9 mouse cellular contexts compared by ENCODE assay signal in the genomic region with DNA sequence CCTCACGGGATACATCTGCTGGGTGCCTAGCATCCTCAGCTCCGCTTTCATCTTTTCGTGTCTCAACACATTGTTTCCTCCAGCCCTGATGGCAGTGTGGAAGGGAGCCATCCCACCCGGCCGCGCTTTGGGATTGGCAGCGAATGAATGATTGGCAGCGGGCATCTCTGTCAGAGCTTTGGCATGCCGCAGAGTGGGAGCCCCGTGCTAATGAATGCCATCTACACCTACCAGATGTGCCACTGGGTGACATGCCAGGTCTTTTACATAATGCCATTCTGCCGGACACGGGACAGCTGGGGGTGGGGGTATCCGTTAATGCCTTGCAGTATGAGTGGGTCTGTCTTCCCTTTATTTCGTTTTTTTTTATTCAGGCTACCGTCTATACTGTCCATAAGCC. TPM values are rescaled to one million over a fixed set of nuclear protein-coding genes. Genes with fewer than 3 reads are reported as not detected.
DNase-seq lines count a peak whose midpoint lies in the region; ATAC-seq lines count a peak whose summit lies in the region.
"Had no signal": no experiment of that assay in that cellular context is flagged by ENCODE, and none has a peak within 500 bp of the region (broad histone marks: within the 10 kb centered on the region; RNA-seq: fewer than 3 reads in every experiment).

No protein-coding gene starts in this region.

- peaks cover 32% of the 10 kb centered on the region for H3K4me1 ChIP-seq in heart, embryonic 15.5 days (replicated peaks)
- H3K4me1 ChIP-seq in forebrain, embryonic 13.5 days, result peaks cover 49% of the 10 kb centered on the region
- peaks cover 45% of the 10 kb centered on the region for H3K4me1 ChIP-seq in midbrain, embryonic 12.5 days

- no peak overlapping the region for H3K27ac ChIP-seq in heart, embryonic 15.5 days
- peak overlapping the region; percentile 73 for H3K27ac ChIP-seq in forebrain, embryonic 13.5 days
- no peak overlapping the region for H3K27ac ChIP-seq in midbrain, embryonic 12.5 days (replicated peaks)
- H3K27ac ChIP-seq: macrophage had no signal

- no peak overlapping the region for H3K9ac ChIP-seq in heart, embryonic 15.5 days
- H3K9ac ChIP-seq in forebrain, embryonic 13.5 days, result no peak overlapping the region
- H3K9ac ChIP-seq in midbrain, embryonic 12.5 days (replicated peaks), result no peak overlapping the region

- H3K27me3 ChIP-seq in heart, embryonic 15.5 days, result peaks cover 50% of the 10 kb centered on the region
- peaks cover 56% of the 10 kb centered on the region for H3K27me3 ChIP-seq in forebrain, embryonic 13.5 days
- peaks cover 61% of the 10 kb centered on the region for H3K27me3 ChIP-seq in midbrain, embryonic 12.5 days

- peak overlapping the region; percentile 95 for H3K4me2 ChIP-seq in heart, embryonic 15.5 days
- peak overlapping the region; percentile 69 for H3K4me2 ChIP-seq in forebrain, embryonic 13.5 days
- peak overlapping the region; percentile 72 for H3K4me2 ChIP-seq in midbrain, embryonic 12.5 days (replicated peaks)

- no peak for DNase-seq in heart, adult 18-20 months
- peak; percentile 28 for DNase-seq in embryo, embryonic 10.5 days (ENCODE audit: low spot score)
- DNase-seq in adrenal gland, postnatal 14 days, result no peak
- DNase-seq: thymus, adult 18-20 months had no signal

- WGBS in heart, embryonic 15.5 days, result 8% methylated on average over 15 of the region's 15 CpGs
- 1% methylated on average over 15 of the region's 15 CpGs for WGBS in forebrain, embryonic 13.5 days
- 1% methylated on average over 15 of the region's 15 CpGs for WGBS in midbrain, embryonic 12.5 days

- peak overlapping the region; percentile 65 for H3K4me3 ChIP-seq in heart, embryonic 15.5 days
- H3K4me3 ChIP-seq in forebrain, embryonic 13.5 days, result no peak overlapping the region
- no peak overlapping the region for H3K4me3 ChIP-seq in midbrain, embryonic 12.5 days

- no peaks in the 10 kb centered on the region for H3K36me3 ChIP-seq in heart, embryonic 15.5 days
- H3K36me3 ChIP-seq in forebrain, embryonic 13.5 days (ENCODE audit: poor library complexity, severe bottlenecking), result no peaks in the 10 kb centered on the region
- no peaks in the 10 kb centered on the region for H3K36me3 ChIP-seq in midbrain, embryonic 12.5 days

- H3K9me3 ChIP-seq in heart, embryonic 15.5 days (replicated peaks), result no peaks in the 10 kb centered on the region
- no peaks in the 10 kb centered on the region for H3K9me3 ChIP-seq in forebrain, embryonic 13.5 days (replicated peaks)
- H3K9me3 ChIP-seq in midbrain, embryonic 12.5 days, result no peaks in the 10 kb centered on the region

- no peak for ATAC-seq in heart, embryonic 15.5 days (replicated peaks; ENCODE audit: insufficient number of reproducible peaks, insufficient read depth, low FRiP score, low read depth)
- ATAC-seq in forebrain, embryonic 13.5 days, result peak; percentile 36
- no peak for ATAC-seq in midbrain, embryonic 12.5 days (ENCODE audit: low FRiP score, low read depth)
- ATAC-seq in inflammation-experienced regulatory T-cells, adult 6 months, result no peak

RNA-seq across cellular contexts. Expression of gene Prdm8, which starts 0.9 kb away (rescaled TPM):
- polyA plus RNA-seq in heart, embryonic 15.5 days (2015; fragmentation: Nextera tagmentation; extraction: Ambion mirVana), result 0.15 TPM in 1 of 2 replicates, not detected in the other
- total RNA-seq in heart, adult 18-20 months (2021), result under 1 TPM; 0.20 to 0.31 TPM
- polyA plus RNA-seq in forebrain, embryonic 13.5 days (2015; fragmentation: Nextera tagmentation; extraction: Ambion mirVana), result 2.7 and 4.2 TPM in 2 replicates
- 1.7 and 3.3 TPM in 2 replicates for polyA plus RNA-seq in midbrain, embryonic 12.5 days (2016; fragmentation: Nextera tagmentation; extraction: Ambion mirVana)
- polyA plus RNA-seq in inflammation-experienced regulatory T-cells, adult 6 months (2017; shearing (Covaris generic)), result not detected
- 0.19 and 0.34 TPM in 2 replicates for total RNA-seq in adrenal gland, postnatal 14 days (2021)
- polyA plus RNA-seq: macrophage had no signal
